In genomic region chr2:14216653-14217052, GRCm38 (mm10) we compare ENCODE assay signal across 24 mouse cellular contexts. TPM values are rescaled to one million over a fixed set of nuclear protein-coding genes. Genes with fewer than 3 reads are reported as not detected.
"Had no signal": no experiment of that assay in that cellular context is flagged by ENCODE, and none has a peak within 500 bp of the region (broad histone marks: within the 10 kb centered on the region; RNA-seq: fewer than 3 reads in every experiment).

No protein-coding gene starts in this region.

- H3K36me3 ChIP-seq: heart, embryonic 13.5 days; heart, embryonic 15.5 days; hindbrain, embryonic 13.5 days; hindbrain, embryonic 15.5 days; limb, embryonic 10.5 days; limb, embryonic 12.5 days had no signal

- H3K27me3 ChIP-seq: heart, embryonic 13.5 days; heart, embryonic 15.5 days; hindbrain, embryonic 13.5 days; hindbrain, embryonic 15.5 days; limb, embryonic 12.5 days had no signal

- H3K9me3 ChIP-seq: heart, embryonic 13.5 days; heart, embryonic 15.5 days; hindbrain, embryonic 13.5 days; hindbrain, embryonic 15.5 days; limb, embryonic 10.5 days; limb, embryonic 12.5 days had no signal

- H3K4me1 ChIP-seq: heart, embryonic 13.5 days; heart, embryonic 15.5 days; hindbrain, embryonic 15.5 days; limb, embryonic 10.5 days; limb, embryonic 12.5 days had no signal

- ATAC-seq: hindbrain, postnatal 0 days had no signal

- H3K4me3 ChIP-seq: heart, adult 2 months; heart, embryonic 13.5 days; heart, embryonic 15.5 days; hindbrain, embryonic 13.5 days; hindbrain, embryonic 15.5 days; layer of hippocampus, adult 2 months; left cerebral cortex, adult 2 months; limb, embryonic 10.5 days; limb, embryonic 12.5 days had no signal

- H3K9ac ChIP-seq: heart, embryonic 13.5 days; heart, embryonic 15.5 days; hindbrain, embryonic 13.5 days; hindbrain, embryonic 15.5 days; limb, embryonic 12.5 days had no signal

- H3K27ac ChIP-seq: heart, adult 2 months; heart, embryonic 13.5 days; heart, embryonic 15.5 days; hindbrain, embryonic 13.5 days; hindbrain, embryonic 15.5 days; hindbrain, postnatal 0 days; layer of hippocampus, adult 2 months; left cerebral cortex, adult 2 months; limb, embryonic 10.5 days; limb, embryonic 12.5 days had no signal

- DNase-seq: gastrocnemius, postnatal 14 days; gastrocnemius, postnatal 36 days; heart, adult 11 months; heart, adult 2 months; heart, postnatal 14 days; heart, postnatal 36 days; kidney, adult 18-20 months; kidney, adult 8-10 months; kidney, postnatal 10 days; kidney, postnatal 25 days; kidney, postnatal 4 days; liver had no signal

- H3K4me2 ChIP-seq: heart, embryonic 11.5 days; heart, embryonic 13.5 days; heart, embryonic 15.5 days; hindbrain, embryonic 13.5 days; hindbrain, embryonic 15.5 days; limb, embryonic 12.5 days; liver, embryonic 11.5 days had no signal

RNA-seq across cellular contexts. Expression of gene Tmem236, which starts 42.3 kb away (rescaled TPM):
- polyA plus RNA-seq: gonadal fat pad, adult 2 months; heart, adult 2 months; heart, embryonic 11.5 days; limb, embryonic 10.5 days; limb, embryonic 12.5 days; liver, embryonic 11.5 days had no signal
